Mouse (Mus musculus) left cerebral cortex, adult 2 months (tissue): Measurements from ENCODE around the gene Mlh3. TPM values are rescaled to one million over a fixed set of nuclear protein-coding genes. Genes with fewer than 3 reads are reported as not detected.

Source experiments
- DNase-seq, 2 experiments: peaks; one replicate each; pipeline ENCODE4 v3.0.0; 2021 to 2022; ENCODE audit warnings: low spot score in 2 of 2, mixed read lengths in 1 of 2; ENCODE audit errors: extremely low spot score in 1 of 2
- H3K27ac ChIP-seq: fragments of 200-600 bp; 2 replicates; pipeline ENCODE4 v1.8.1; 2022
- H3K4me3 ChIP-seq: fragments of 200-600 bp; 2 replicates; pipeline ENCODE4 v1.8.1; 2022
- CTCF ChIP-seq: fragments of 200-600 bp; IDR thresholded peaks from 2 replicates; pipeline ENCODE4 v1.8.1; 2022; ENCODE audit warnings: antibody characterized with exemption, mild to moderate bottlenecking, moderate library complexity
- intact Hi-C: fragments of 180-260 bp; cut with DNase I; formaldehyde crosslinking; loops from one replicate; pipeline ENCODE4 v1.15.1; 2025
- total RNA-seq, 2 experiments: library from RNA; stranded (reverse); gene quantifications; 2 replicates each; pipeline ENCODE4 v1.2.3; 2021

The Mlh3 gene
- total RNA-seq, 2 experiments from 2014 or later: 16.6 to 17.4 TPM

- Histone ChIP-seq H3K27ac (peak overlapping the region; percentile 89), H3K4me3 (peak overlapping the region; percentile 67)
- TF ChIP-seq CTCF: no peak
- intact Hi-C loops: loop anchor here (1.0 kb wide), 1 partner anchor 8 kb away; the partner anchor contains the start of genes Acyp1 and Zc2hc1c
- peak; percentile 96 to 97 for DNase-seq
Measured at GRCm38 (mm10) chr12:85280105-85280844, 9.9 kb upstream of the Mlh3 start.

DNA sequence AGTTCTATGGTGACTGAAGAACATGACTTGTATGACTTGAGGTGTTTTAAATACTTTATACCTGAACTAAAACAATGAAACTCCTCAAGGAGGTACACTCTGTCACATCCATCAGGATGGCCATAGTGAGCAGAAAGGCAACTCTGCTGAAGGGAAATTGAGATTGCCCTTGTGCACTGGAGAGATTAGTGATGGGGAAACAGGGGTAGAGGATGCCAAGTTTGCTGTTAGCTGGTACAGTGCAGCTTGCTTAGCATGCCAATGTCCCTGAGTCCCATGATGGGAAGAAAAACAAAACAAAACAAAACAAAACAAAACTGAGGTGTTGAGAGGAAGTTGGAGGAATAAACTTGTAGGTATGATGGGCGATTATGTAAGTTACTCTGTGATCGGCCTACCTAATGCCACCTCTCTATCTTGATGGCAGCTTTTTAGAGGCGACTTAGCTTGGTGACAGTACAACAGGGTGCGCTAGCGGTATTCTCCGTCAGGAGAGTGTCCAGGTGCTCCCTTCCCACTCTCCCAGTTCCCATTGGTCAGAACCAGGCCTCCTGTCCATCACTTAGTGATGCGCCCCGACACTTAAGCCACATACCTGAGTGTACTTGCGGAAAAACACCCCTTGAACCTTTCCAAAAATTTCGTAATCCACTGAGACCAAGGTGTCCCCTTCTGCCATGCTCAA is 9.1 kb upstream of the Mlh3 start:
- intact Hi-C loops: loop anchor here (1.0 kb wide), 1 partner anchor 9 kb away; the partner anchor contains the start of genes Acyp1 and Zc2hc1c
- TF ChIP-seq CTCF: no peak
- no peak for DNase-seq
- Histone ChIP-seq H3K4me3 (peak overlapping the region; percentile 67), H3K27ac (peak overlapping the region; percentile 89)

DNA sequence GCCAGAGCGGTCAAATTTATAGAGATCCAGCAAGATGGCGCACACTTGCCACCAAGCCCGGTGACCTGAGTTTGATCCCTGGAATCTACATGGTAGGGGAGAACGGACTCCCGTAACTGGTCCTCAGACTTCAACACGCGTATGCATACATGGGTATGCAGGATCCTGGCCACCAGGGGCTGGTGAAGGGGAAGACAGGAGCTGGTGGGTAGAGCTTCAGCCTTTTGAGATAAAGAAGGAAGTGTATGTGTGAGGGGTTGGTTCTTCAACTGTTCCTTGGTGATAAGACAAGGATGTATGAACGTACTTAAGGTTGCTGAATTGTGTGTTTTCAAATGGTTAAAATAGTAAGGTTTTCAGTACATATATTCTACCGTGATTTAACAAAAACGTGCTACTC is 8.5 kb upstream of the Mlh3 start:
- no peak for TF ChIP-seq CTCF
- no peak overlapping the region for H3K4me3 ChIP-seq
- H3K27ac ChIP-seq: no peak overlapping the region
- DNase-seq: no peak
- intact Hi-C loops: no loop called here

DNA sequence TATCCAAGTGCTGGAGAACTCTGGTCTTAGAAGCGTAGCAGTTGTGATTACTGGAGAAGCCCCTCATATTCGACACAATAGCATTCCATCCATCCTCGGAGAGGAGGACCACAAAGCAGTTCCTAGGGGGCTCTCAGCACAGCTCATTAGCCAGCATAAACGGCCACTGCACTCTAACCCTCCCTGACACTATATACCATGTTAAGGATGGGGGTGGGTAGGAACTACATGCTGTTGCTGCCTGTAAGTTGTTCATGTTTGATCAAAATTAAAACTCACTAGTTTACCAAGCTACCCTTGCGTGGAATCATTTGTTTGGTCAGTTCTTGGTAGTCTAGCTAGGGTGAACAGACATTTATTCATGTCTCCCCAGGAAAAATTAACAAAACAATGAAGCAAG is 5.9 kb upstream of the Mlh3 start:
- TF ChIP-seq CTCF: no peak
- intact Hi-C loops: no loop called here
- no peak overlapping the region for H3K27ac ChIP-seq
- no peak for DNase-seq
- H3K4me3 ChIP-seq: no peak overlapping the region

DNA sequence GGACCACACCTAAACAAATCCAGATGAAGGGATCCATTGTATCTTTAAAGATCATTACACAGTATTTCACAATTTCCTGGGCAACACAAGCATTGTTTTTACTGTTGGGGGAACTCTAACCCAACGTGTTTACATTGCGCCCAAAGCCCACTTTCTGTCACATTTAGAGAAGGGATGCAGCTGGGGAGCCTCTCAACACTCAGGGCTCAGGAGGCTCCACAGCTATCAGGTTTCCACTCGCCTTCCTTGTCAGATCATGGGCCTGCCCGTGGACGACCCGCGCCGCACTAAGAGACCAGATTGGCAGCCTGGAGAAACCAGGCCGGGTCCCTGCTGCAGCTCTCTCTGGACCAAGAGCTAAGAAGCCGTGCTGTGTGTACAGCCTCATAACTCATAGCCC is 3.1 kb upstream of the Mlh3 start:
- no peak for TF ChIP-seq CTCF

GRCm38 (mm10) chr12:85271843-85272206 is 1.4 kb upstream of the Mlh3 start:
- DNase-seq: no peak
- Histone ChIP-seq H3K27ac (no peak overlapping the region), H3K4me3 (no peak overlapping the region)
- intact Hi-C loops: no loop called here
- TF ChIP-seq CTCF: no peak

More for the DNA sequence above, 3.1 kb upstream of the Mlh3 start:
- no peak overlapping the region for H3K27ac ChIP-seq
- intact Hi-C loops: no loop called here
- no peak for DNase-seq
- H3K4me3 ChIP-seq: no peak overlapping the region

- TF ChIP-seq CTCF: no peak
- intact Hi-C loops: no loop called here
- no peak for DNase-seq
- Histone ChIP-seq H3K4me3 (no peak overlapping the region), H3K27ac (no peak overlapping the region)
Measured at GRCm38 (mm10) chr12:85271132-85271842, 888 bp upstream of the Mlh3 start.

DNA sequence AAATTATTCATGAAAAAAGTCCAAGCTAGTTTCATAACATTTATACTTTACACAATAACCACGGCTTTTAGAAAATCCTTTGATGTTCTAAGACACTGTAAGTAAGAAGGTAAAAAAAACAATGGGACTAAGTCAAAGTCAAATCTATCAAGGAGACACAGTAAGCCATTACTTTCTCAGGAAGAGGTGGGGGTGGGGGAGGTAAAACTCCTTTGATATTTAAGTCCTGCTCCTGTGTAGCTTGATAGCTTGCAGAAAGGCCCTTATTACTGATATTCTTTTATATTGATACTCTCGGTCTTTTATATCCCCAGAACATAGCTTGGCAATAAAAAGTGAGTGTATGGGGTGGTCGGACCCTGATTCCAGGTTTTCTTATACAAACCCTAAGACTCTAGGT is 578 bp downstream of the Mlh3 start:
- no peak for TF ChIP-seq CTCF
- intact Hi-C loops: no loop called here

DNA sequence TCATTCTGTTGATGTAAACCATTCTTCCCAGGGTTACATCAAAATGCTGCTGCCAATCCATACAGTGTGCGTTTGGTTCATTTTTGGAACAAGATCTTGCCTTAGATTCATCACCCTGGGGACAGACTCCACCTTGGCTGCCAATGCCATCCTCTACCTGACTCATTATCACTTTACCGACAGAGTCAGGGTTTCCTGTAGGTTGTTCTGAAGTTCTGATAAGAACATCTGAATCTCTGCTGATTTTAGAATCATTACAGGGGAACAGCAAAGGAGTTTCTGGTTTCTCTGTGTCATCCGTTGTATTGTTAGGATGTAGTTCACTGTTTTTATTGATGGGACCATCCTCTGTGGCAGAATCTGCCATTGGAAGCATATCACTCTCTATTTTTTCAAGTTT is 4.2 kb downstream of the Mlh3 start:
- DNase-seq: no peak
- intact Hi-C loops: no loop called here

More for the DNA sequence above, 578 bp downstream of the Mlh3 start:
- Histone ChIP-seq H3K4me3 (peak overlapping the region; percentile 78), H3K27ac (peak overlapping the region; percentile 84)
- DNase-seq: no peak

GRCm38 (mm10) chr12:85264940-85265339 is 5.5 kb downstream of the Mlh3 start:
- Histone ChIP-seq H3K27ac (no peak overlapping the region), H3K4me3 (no peak overlapping the region)
- DNase-seq: no peak
- TF ChIP-seq CTCF: no peak
- intact Hi-C loops: no loop called here

More for the DNA sequence above, 4.2 kb downstream of the Mlh3 start:
- TF ChIP-seq CTCF: no peak
- H3K4me3 ChIP-seq: no peak overlapping the region
- no peak overlapping the region for H3K27ac ChIP-seq

DNA sequence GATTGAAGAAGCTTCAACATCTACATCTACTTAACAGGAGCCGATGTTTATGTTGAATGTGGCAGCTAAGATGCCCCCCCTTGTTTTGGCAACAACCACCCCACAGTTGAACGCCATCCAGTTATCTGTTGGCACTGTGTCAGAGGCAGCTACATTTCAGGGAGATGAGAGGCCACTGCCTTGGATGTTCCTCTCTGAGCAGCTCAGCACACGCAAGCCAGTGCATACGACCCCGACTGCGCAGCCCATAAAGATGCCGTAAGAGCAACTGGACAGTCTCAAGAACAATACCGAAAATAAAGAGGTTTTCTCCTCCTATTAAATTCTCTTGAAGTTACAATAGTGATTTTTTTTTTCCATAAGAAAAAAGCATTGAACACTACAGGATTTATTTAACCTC is 5.9 kb downstream of the Mlh3 start:
- H3K4me3 ChIP-seq: no peak overlapping the region
- TF ChIP-seq CTCF: no peak
- no peak overlapping the region for H3K27ac ChIP-seq
- intact Hi-C loops: no loop called here
- no peak for DNase-seq

DNA sequence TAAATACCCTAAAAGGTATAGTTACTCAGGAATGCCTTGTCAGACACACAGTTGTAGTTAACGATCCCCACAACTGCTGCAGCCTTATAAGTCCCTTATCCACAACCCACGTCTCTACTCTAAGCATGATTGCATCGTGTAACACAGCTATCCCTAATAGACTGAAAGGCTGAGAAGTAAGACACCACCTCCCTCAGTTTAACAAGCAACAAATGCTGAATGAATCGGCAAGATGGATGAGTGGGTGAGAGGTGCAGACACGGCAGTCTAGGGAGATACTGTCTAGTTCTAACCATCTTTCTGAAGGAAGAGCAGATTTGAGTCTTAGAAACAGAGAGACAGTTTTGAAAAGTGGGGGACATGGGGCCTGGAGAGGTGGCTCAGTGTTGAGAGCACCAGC is 7.2 kb downstream of the Mlh3 start:
- Histone ChIP-seq H3K4me3 (no peak overlapping the region), H3K27ac (no peak overlapping the region)
- intact Hi-C loops: no loop called here
- DNase-seq: peak in 1 of 2 experiments; percentile 13
- no peak for TF ChIP-seq CTCF
